Mouse (Mus musculus): ENCODE results near the gene Cpt1a.
A peak's percentile ranks its signal among the peaks of the same experiment; 100 is the strongest.

The Cpt1a gene

DNA sequence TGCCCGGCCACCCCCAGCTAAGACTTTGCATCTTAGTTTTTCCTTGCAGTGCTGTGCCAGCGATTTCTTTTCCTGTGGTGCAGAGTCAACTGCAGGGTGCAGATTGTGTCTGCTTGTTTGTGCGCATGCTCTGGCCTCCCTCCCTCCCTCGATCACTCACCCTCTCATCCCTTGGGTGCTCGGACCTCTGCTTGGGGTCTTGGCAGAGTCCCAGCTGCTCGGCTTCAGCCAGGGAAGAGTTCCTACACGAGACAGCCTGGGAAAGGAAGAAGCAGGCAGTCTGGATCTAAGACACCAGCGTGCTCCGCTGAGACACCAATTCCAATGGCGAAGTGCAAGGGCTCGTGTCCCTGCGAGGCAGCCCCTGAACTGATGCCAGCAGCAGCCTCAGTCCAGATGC lies 51.2 kb downstream of the Cpt1a start:
- DNase-seq: no peak

DNA sequence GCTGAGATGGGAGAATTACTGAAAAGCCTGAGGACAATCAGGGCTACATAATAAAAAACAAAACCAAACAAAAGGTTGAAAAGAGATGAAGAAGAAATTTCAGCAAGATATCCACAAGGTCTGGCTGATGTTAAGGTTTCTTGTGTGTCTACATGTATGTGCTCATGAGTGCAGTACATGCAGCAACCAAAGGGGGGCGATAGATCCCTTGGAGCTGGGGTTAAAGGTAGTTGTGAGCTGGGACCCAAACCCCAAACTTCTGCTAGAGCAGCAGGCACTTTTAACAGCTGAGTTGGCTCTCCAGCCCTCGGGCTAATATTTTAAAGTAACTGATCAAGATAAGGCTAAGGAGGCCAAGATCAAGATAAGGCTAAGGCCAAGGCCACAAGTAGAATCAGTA lies 51.9 kb downstream of the Cpt1a start:
- DNase-seq: no peak

DNA sequence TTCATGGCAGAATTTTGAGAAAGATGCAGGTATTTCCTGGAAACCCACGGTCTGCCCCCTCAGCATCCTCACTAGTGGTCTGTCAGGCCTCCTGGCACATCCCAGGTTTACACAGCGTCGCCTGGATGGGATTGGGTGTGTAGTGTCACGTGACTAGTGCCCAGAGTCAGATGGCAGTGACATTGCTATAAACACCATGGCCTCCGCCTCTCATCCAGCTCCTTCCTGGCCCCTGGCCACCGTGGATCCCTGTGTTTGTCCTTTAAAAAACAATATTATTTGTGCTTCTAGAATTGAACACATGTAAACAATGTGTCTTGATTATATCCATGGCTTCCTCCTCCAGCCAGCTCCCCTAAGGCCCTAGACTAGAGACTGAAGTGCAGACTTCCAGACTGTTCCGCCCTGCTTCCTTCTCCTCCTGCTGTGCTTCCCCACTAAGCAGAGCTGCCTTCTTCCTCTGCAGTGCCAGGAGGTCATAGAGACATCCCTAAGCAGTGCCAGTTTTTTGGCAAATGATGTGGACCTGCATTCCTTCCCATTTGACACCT lies 53.9 kb downstream of the Cpt1a start:
- no peak for DNase-seq

DNA sequence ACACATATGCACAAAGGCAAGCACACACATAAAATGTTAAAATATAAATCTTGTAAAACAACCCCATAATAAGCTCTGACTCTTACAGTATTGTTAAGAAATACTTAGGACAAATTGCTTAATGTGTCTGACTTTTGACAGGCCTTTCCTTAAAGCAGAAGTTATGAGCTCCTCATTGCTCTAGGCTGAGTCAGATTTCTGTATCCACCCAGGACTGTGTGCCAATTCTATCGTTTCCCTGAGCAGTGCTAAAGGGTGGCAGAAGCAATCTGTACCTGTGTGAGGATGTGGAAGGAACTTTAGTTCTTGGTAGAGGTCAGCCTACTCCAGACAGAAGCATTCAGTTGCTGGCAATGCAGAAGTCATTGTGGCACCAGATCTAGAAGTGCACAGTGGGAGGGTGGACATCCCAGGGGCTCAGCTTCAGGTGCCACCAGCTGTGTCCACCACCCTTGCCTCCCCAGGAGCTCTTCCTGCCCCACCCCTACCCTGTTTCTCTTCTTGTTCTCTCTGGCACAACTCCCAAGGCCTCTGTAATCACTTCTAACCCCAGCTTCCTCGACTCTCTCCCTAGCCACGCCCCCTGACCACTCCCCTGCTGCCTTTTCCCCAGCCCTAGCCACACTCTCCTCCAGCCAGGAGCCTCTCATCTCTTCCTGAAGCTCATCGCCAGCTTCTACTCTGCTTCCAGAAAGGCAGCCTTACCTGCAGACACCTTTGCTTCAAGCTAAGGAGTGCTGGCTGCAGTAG lies 55.0 kb downstream of the Cpt1a start:
- DNase-seq: no peak

DNA sequence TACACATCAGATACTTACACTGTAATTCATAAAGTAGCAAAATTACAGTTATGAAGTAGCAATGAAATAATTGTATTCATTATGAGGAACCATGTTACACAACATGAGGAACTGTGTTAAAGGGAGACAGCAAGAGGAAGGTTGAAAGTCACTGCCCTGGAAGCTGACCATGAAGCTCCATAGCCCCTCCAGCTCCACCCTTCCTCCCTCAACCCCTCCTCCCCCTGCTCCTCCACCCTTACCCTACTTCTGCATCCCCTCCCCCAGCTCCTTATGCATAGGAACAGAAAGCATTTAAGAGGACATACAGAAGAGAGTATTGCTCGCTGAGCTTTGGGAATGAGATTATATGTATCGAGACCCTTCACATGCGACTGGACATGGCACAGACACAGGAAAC lies 56.5 kb downstream of the Cpt1a start:
- no peak for DNase-seq

DNA sequence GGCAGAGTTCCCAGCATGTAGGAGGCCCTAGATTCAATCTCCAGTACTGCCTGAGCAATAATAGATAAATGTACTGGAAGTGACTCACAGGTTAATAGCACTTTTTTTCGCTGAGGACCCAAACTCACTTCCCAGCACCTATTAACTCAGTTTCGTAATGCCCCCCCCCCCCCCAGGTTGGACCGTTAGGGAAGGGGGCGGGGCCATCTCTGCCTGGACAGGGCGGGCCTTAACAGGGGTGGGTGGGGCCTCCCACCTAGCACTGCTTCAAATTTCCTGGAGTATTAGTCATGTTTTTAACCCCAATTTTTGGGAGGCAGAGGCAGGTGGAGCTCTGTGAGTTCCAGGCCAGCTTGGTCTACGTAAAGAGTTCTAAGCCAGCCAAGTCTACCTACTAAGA lies 65.9 kb downstream of the Cpt1a start:
- DNase-seq: no peak

DNA sequence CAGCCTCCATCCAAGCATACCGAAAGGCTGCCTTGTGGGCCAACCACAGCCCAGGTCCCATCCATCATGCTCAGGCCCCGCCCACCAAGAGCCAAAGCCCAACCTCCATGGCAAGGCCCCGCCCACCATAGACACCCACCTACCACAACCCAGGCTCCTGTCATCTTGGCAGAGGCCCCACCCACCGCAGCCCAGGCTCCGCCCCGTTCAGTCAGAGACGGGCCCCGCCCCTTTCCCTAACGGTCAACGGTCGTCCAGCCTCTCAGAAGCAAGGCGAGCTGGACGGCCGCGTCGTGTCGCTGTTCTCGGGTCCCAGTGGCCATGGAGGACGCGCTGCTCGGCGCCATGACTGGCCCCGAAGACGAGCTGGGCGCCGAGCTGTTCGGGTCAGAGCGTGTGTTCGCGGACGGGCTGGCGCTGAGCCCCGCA lies 66.5 kb downstream of the Cpt1a start, which contains the start of gene Tesmin:
Tesmin (plus strand) TSS at position 229 of the 429 bp plus-strand sequence.
- DNase-seq: peak; percentile 48 to 74

DNA sequence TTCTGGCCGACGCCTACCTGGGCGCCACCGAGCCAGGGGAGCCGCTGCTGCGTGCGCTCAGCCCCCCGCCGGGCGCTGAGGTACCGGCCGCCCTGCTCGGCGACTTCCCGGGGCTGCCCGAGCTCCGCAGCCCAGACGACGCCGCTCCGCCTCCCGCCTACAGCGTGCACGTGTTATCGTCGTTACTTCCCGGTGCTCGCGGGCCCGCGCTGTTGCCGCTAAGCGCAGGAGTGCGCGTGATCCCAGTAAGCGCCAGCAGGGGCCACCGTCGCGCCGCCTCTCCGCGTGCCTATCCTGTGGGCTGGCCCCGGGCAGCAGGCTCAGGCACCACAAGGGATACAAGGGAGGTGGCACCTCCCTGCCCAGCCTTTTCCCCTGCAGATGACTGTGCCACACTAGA lies 67.0 kb downstream of the Cpt1a start:
- peak; percentile 74 to 84 for DNase-seq

DNA sequence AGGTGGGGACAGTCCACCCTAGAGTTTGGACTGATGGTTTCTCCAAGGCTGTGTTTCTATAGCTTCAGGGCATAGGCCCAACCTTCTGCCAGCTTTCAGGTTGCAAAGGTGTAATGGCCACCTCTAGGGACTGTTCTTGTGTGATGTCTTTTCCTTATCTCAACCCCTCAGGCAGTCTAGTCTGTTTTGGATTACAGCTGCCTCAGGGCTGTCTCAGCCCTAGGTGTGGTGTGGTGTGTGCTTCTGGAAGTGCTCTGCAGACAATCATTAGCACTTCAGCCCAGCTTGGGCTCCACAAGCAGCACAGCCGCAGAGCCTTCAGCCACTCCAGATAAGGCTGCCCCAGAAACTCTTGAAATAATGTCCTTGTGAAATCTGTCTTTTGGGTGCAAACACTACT lies 70.2 kb downstream of the Cpt1a start:
- DNase-seq: no peak

DNA sequence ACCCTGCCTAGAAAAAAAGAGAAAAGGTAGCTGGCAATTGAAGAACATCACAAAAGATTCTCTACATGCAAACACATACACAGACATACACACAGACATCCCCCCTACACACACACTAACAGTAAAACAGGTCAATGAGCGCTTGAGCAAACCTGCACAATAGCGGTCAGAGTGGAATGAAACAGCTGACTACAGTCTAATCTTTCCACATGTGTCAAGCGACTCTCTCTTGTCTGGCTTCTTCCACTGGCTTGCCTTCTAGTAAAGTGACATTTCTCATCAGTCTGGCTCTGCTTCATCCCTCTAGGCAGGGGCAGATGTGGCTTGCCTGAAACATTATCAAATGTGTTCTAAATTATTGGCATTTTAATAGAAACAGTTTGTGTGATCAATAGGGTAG lies 72.1 kb downstream of the Cpt1a start:
- no peak for DNase-seq

DNA sequence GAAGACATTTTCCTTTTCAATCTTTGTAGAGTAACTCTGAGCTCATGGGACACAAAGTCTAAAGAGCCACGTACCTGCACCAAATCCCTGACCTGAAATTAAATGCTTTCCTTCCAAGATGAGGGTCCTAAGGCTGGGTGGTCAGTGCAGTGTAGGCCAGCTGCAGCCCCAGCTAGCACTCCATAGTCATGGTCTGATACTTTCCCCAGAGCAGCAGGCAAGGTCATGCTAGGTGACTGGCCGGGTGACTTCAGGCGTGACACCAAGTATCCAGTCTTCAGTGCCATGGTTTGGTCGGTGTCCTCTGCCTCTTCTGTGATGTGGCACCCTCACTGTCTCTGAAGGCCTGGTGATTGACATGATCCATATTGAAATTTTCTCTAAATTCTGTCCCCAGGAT lies 77.9 kb downstream of the Cpt1a start:
- DNase-seq: no peak

DNA sequence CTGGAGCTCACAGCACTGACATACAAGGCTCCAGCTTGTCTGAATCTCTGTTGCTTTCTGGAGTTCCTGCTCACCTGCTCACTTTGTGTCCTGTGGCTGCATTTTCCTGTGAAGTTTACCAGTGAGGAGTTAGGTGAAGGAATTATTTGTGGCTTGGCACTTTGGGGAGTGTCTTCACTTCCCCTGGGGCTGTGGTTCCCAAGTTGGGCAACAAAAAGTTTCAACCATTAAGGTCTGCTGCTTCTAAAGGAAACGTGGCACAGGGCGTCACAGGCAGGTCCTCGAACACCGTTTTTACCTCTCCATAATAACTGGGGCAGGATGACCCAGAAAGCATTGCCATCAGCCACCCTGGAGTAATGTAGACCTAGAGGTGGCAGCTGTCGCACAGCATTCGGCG lies 79.4 kb downstream of the Cpt1a start:
- DNase-seq: no peak

DNA sequence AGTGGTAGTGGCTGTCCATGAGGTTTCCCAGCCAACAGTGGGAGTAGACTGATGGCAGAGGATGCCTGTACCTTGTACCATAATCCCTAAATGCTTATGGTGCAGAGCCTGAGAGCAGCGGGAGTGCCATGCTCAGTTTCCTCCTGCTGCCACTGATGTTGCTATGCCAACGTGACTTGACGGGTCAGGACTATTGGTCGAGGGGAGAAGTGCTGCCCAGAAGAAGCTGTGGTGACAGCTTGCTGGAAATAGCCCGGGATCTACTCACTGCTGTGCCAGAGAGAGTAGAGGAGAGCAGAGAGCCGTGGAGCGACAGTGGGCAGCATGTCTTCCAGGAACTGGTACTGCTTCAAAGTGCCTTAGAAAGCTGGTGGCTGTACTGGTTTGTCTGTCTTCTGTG lies 79.8 kb downstream of the Cpt1a start:
- DNase-seq: no peak

DNA sequence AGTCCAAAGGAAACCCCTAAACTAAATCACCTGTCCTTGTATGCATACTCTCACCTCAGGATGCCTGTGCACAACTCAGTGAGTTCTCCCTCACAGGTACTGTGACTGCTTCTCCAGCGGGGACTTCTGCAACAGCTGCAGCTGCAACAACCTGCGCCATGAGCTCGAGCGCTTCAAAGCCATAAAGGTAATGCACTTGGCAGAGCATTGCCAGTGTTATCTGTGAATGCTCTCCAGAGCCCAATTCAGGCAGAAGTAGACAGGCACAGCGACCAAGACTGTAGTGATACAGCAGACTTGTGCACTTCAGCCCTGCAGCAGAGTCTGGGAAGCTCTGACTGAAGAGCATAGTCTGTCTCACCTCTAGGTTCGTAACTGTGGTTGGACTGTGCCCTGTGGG lies 80.3 kb downstream of the Cpt1a start:
- no peak for DNase-seq

DNA sequence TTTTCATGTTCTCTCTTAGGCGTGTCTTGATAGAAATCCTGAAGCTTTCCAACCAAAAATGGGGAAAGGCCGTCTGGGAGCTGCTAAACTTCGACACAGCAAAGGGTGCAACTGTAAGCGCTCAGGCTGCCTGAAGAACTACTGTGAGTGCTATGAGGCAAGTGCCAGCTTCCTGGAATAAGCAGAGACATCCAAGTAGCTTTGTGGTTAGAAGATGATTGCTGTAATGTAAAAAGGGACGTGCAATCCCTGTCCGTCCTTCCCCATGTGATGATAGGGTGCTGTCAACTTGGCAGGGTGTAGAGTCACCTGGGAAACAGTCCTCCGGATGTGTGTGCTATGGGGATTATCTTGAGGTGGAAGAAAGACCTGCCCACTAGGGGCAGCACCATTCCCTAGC lies 81.9 kb downstream of the Cpt1a start:
- no peak for DNase-seq

DNA sequence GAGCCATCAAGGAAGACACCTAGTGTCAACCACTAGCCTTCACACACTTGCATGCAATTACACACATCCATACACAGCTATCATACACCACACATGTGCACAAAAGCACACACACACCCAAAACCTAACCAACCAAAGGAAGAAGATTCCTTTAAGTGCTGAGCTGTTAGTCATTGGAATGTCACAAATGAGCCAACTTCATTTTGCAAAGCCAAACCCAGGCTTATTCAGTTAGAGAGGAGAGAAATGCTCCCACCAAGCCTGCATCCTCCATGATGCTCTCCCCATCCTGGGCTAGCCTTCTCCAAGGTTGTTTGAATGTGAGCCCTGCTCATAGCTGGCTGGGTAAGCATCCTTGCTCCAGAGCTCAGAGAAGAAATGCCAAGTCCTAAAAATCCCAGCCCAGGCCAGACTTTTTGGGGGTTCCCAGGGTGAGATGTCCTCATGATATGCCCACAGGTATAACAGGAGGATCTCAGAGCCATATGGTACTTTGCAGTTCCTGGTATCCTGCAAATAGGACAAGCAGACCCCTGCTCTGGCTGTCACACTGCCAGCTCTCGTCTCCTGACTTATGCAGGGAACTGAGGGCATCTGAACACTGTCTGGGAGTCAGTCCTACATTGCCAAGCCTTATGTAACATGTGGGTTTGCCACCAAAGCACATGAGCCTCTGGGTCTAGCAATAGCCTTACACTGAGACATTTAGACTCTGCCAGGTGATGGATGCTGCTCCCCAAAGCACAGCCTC lies 83.6 kb downstream of the Cpt1a start:
- no peak for DNase-seq

DNA sequence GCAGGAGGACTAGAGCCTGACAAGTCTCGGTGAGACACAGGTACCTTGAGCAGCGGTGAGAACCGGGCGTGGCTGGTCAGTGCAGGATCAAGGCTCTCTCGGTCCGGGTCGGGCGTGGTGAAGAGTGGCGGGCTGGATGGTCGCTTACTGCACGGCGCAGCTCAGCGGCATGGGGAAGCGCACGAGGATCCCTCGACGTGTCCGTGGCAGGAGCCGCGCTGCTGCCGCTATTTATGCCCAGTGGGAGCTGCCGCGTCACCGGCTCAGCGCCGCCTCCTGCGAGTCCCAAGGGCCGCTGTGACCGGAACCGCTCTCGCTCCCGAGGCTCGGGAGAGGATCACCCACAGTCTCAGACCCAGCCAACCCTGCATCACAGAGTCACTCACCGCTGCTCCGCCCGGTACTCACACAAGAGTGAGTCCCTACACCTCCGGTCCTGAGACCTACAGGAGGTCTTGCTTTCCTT lies 92.2 kb downstream of the Cpt1a start, which contains the start of gene Gal:
Gal (minus strand) TSS at position 277 of the 466 bp plus-strand sequence.
- DNase-seq: peak; percentile 8 to 19

DNA sequence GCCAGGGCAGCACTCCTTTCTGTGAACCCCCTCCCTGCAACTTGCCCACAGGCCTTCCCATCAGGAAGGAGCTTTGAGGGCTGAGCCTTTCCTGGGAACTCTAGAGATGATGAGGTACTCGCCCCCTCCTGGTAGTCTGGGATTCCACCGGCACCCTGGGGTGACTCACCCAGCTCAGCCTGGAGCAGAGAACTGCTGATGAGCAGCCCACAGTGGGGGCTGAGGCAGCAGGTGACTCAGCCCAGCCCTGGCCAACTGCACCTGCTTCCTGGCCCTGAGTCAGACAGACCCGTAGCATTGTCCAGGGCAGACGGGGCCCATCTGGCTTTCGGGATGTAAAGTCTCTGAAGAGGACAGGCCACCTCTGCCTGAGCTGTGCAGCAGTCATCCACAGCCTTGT lies 97.1 kb downstream of the Cpt1a start:
- no peak for DNase-seq

DNA sequence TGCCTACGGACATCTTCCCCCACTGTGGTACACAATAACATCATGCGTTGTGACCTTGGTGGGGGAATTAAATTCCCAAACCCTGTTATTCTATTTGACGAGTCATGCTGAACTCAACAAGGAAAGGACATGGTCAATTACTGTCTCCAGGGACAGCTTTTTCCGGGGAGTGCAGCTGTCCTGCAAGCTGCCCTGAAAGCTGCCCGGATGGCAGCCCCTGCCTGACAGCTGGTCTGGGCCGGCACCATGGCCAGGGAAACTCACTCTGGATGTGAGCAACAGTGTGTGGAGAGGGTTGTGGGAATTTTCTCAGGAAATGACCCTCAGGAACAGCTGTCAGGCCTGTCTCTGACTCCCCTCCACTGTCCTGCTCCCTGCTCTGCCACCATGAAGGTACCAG lies 100.4 kb downstream of the Cpt1a start:
- no peak for DNase-seq

DNA sequence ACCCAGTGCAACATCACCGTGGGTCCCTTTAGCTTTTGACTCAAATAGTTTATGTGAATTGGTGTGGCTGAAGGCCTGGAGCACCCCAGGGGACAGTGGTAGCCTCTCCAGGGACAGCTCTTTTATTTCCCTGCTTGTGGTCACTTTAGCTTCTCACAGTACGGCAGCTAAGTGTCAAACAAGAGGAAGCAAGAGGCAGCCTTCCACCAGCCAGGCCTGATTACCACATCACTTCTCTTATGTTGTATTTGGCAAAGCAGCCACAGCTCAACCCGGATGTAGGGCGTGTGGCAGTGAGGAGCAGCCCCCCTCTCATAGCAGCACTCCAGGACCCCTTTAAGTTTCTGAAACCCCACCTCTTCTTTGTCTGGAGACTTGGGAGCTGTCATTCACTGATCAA lies 100.8 kb downstream of the Cpt1a start:
- DNase-seq: no peak

DNA sequence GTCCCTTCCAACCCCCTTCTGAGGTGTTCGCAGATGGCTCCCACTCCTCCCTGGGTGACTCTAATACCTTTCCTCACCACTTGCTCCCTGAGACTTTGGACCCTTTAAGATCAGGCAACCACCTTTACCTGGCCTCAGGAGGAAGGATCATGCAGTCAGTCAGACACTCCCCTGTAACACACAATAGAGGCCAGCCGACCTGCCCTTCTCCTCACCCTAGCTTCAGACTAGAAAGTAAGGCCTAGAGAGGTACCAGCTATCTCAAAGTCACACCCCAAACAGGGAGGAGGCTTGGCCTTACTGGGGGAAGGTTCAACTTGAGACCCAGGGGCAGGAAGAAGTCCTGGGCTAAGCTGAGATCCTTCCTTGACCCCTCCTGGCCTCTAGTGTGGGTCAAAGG lies 102.1 kb downstream of the Cpt1a start:
- no peak for DNase-seq

DNA sequence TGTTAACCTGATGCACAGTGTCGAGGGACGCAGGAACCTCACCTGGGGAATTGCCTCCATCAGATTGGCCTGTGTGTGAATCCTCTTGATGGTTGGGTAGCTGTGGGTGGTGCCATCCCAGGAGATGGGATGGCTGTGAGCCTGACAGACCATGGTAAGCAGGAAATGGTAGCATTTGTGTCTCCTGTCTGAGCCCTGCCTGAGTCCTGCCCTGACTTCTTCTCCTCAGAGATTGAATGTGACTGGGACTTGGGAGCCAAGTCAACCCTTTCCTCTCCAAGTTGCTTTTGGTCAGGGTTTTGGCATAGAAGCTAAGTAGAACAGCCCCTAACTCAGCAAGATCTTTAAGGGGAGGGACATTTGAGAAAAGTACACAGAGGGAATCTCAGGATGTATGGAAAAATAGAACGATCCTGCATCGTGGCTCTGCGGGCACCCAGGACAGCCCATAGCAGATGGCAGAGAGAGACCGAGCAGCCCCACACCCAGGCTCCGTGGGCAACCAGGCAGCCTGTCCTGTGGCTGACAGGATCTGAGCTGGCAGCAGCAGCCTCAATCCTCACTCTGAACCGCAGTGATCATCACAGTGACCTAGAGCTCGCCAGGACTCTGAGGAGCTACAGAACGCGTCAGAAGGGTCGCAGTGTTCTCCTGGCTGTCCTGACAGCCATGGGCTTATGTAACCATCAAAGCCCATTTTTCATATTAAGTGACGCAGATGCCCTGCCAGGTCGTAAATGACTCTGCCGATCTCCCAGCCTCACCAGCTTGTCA lies 106.1 kb downstream of the Cpt1a start:
- peak; percentile 53 to 56 for DNase-seq

DNA sequence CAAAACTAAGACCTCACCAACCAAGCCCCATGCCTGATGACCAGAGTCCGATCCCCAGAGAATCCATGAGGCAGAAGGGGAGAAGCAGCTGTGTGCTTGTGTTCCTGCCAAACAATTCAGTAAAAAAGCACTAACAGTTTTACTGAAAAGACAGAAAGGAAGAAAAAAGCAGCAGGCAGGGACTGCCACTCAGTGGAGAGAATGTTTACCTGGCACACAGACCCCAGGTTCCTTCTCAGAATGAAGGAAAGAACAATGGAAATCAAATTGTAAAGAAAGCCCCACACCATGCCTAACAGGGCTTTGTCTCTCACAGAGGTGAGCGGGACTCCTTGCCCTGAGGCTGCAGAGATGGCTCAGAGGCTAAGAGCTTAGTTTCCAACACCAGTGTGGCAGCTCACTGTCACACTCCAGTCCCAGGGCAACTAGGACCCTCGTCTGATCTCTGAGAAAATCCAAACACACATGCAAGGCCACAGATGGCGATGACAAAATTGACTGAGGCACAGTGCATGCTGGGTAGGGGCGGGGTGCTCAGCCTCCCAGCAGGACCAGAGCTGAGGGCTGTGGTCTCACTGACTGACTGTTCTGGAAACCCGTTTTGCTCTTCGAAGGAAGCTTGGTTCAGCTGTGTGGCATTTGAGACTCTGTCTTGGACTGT lies 107.2 kb downstream of the Cpt1a start:
- DNase-seq: no peak

All from cerebellum, postnatal 25 days (tissue).